Mouse (Mus musculus): ENCODE measurements around the gene Clasrp.

DNA sequence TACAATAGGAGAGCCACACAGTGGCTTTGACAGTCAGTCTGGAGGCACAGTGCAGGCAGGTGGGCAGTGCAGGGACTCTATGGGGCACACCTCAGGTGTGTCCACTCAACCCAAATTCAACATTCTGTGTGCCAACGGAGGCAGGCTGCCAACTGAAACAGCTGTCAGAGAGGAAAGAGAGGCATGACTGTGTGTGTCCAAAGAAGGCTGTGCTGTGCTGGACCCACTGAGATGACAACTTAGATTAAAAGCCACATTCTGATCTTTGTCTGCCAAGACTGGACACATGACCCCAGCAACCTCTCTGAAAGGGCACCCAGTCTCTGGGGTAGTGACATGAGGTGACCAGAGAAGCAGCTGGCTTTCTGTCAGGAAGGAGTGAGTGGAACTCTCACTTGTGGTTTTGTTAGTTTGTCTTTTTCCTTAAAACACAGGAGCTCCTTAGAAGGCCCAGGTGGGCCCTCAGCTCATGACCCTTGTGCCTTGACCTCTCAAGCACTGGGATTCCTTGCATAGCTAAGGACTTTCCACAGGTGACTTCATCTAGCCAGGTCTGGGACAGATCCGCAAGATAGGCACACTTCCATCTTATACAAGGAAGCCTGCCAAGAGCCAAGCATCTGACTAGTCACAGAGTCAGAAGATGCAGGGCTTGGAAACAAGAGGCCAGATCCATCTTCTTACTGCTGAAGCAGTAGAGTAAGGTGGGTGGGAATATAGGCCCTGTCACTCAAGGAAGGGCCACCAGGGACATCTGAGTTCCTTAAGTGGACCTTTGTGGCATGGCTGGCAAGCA, 63.3 kb downstream of the Clasrp start:
- TF ChIP-seq CTCF (IDR thresholded peaks at IDR 0.05; ENCODE audit: extremely low read depth, insufficient read depth, low read length) (no peak), POLR2A (IDR thresholded peaks at IDR 0.05; ENCODE audit: extremely low read depth, insufficient read depth, low read length) (no peak)
